ENCODE assay signal across 21 mouse cellular contexts in the genomic region with DNA sequence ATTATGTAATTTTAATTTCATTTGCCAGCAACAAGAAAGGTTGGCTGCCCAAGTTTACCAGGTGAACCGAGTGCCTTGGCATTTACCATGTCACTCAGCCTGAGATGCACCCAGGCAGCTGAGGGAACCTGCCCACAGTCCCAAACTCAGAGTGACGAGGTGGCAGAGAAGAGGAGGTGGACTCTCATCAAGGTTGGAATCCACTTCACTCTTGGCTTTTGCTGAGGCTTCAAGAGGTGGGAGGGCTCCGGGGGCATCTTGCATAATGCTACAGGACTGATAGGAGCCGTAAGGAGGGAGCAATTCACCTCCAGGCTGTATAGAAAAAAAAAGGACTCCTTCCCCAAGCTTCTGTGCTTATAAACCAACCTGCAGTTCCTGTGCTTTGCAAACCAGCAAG. TPM values are rescaled to one million over a fixed set of nuclear protein-coding genes. Genes with fewer than 3 reads are reported as not detected.
DNase-seq lines count a peak whose midpoint lies in the region; ATAC-seq and TF ChIP-seq lines count a peak whose summit lies in the region.
"Had no signal": no experiment of that assay in that cellular context is flagged by ENCODE, and none has a peak within 500 bp of the region (broad histone marks: within the 10 kb centered on the region; RNA-seq: fewer than 3 reads in every experiment).

No protein-coding gene starts in this region.

- H3K4me1 ChIP-seq in heart, embryonic 13.5 days, result peaks cover 19% of the 10 kb centered on the region
- H3K4me1 ChIP-seq in heart, embryonic 12.5 days (replicated peaks), result 0 out of 2 replicates have a peak, but pooled peaks cover 5% of the 10 kb centered on the region
- peaks cover 12% of the 10 kb centered on the region for H3K4me1 ChIP-seq in embryonic fibroblast, embryonic 13.5 days (ENCODE audit: control insufficient read depth, insufficient read depth, low read length)
- peaks cover 32% of the 10 kb centered on the region for H3K4me1 ChIP-seq in lung, embryonic 16.5 days (replicated peaks; ENCODE audit: control insufficient read depth, insufficient read depth, low read length)

- no peaks in the 10 kb centered on the region for H3K27me3 ChIP-seq in heart, embryonic 13.5 days (replicated peaks)
- no peaks in the 10 kb centered on the region for H3K27me3 ChIP-seq in heart, embryonic 12.5 days (replicated peaks)
- H3K27me3 ChIP-seq in lung, embryonic 16.5 days (ENCODE audit: control insufficient read depth, insufficient read depth, low read depth, low read length), result no peaks in the 10 kb centered on the region
- H3K27me3 ChIP-seq: embryonic facial prominence, embryonic 15.5 days; forebrain, embryonic 15.5 days; hindbrain, embryonic 12.5 days; megakaryocyte, embryonic 14.5 days; midbrain, embryonic 13.5 days; Patski had no signal

- H3K9me3 ChIP-seq in heart, embryonic 13.5 days, result no peaks in the 10 kb centered on the region
- no peaks in the 10 kb centered on the region for H3K9me3 ChIP-seq in heart, embryonic 12.5 days (replicated peaks)
- H3K9me3 ChIP-seq in lung, embryonic 16.5 days (ENCODE audit: control insufficient read depth, low read length), result no peaks in the 10 kb centered on the region
- H3K9me3 ChIP-seq: embryonic facial prominence, embryonic 15.5 days; forebrain, embryonic 15.5 days; hindbrain, embryonic 12.5 days; midbrain, embryonic 13.5 days had no signal

- TF ChIP-seq CTCF in embryonic fibroblast, embryonic 13.5 days (IDR thresholded peaks at IDR 0.05; ENCODE audit: borderline replicate concordance, insufficient read depth, low read length), result no peak

- no peak overlapping the region for H3K9ac ChIP-seq in heart, embryonic 13.5 days
- H3K9ac ChIP-seq in heart, embryonic 12.5 days, result no peak overlapping the region
- H3K9ac ChIP-seq in lung, embryonic 16.5 days (ENCODE audit: low read length), result no peak overlapping the region
- H3K9ac ChIP-seq: embryonic facial prominence, embryonic 15.5 days; forebrain, embryonic 15.5 days; hindbrain, embryonic 12.5 days; midbrain, embryonic 13.5 days had no signal

- no peaks in the 10 kb centered on the region for H3K36me3 ChIP-seq in heart, embryonic 13.5 days
- no peaks in the 10 kb centered on the region for H3K36me3 ChIP-seq in heart, embryonic 12.5 days
- no peaks in the 10 kb centered on the region for H3K36me3 ChIP-seq in lung, embryonic 16.5 days (ENCODE audit: control insufficient read depth, insufficient read depth, low read length)
- H3K36me3 ChIP-seq: embryonic facial prominence, embryonic 15.5 days; forebrain, embryonic 15.5 days; hindbrain, embryonic 12.5 days had no signal

- 0 out of 2 replicates have a peak overlapping the region, but pooled peaks have one; percentile 1 for H3K27ac ChIP-seq in heart, embryonic 13.5 days (replicated peaks)
- no peak overlapping the region for H3K27ac ChIP-seq in heart, embryonic 12.5 days (ENCODE audit: poor library complexity, severe bottlenecking)
- peak overlapping the region; percentile 85 for H3K27ac ChIP-seq in embryonic fibroblast, embryonic 13.5 days (ENCODE audit: insufficient read depth, low read length)
- peak overlapping the region; percentile 57 for H3K27ac ChIP-seq in lung, embryonic 16.5 days (ENCODE audit: low read length)
- H3K27ac ChIP-seq: embryonic facial prominence, embryonic 15.5 days; forebrain, embryonic 15.5 days; hindbrain, embryonic 12.5 days; midbrain, embryonic 13.5 days; stomach, postnatal 0 days had no signal

- no peak for ATAC-seq in heart, embryonic 13.5 days (ENCODE audit: extremely low read depth, insufficient number of reproducible peaks, low FRiP score, low TSS enrichment)
- no peak for ATAC-seq in heart, embryonic 12.5 days (ENCODE audit: insufficient number of reproducible peaks, low FRiP score)
- peak; percentile 59 for ATAC-seq in lung, embryonic 16.5 days (ENCODE audit: low read depth)
- ATAC-seq: forebrain, embryonic 15.5 days; inflammation-experienced regulatory T-cells, adult 6 months; midbrain, embryonic 13.5 days; Patski had no signal

- TF ChIP-seq POLR2A in embryonic fibroblast, embryonic 13.5 days (IDR thresholded peaks at IDR 0.05; ENCODE audit: low read depth, low read length), result no peak

- 69% methylated on average over 4 of the region's 4 CpGs for WGBS in heart, embryonic 13.5 days
- WGBS in heart, embryonic 12.5 days, result 74% methylated on average over 4 of the region's 4 CpGs
- 69% methylated on average over 4 of the region's 4 CpGs for WGBS in lung, embryonic 16.5 days

- DNase-seq in lung, postnatal 4 days, result peak; percentile 58 to 76
- DNase-seq in gastrocnemius, postnatal 25 days, result no peak
- no peak for DNase-seq in retina, embryonic 14.5 days (ENCODE audit: low spot score)
- DNase-seq: adrenal gland, postnatal 36 days; cerebellum, adult 18-20 months; gastrocnemius, postnatal 14 days; heart, postnatal 10 days; kidney, adult 8-10 months; kidney, postnatal 10 days had no signal

- H3K4me3 ChIP-seq in heart, embryonic 13.5 days, result no peak overlapping the region
- no peak overlapping the region for H3K4me3 ChIP-seq in heart, embryonic 12.5 days
- no peak overlapping the region for H3K4me3 ChIP-seq in embryonic fibroblast, embryonic 13.5 days (ENCODE audit: insufficient read depth, low read length)
- H3K4me3 ChIP-seq in lung, embryonic 16.5 days (ENCODE audit: low read length), result no peak overlapping the region
- H3K4me3 ChIP-seq: embryonic facial prominence, embryonic 15.5 days; forebrain, embryonic 15.5 days; hindbrain, embryonic 12.5 days; megakaryocyte, embryonic 14.5 days; midbrain, embryonic 13.5 days had no signal

- no peak overlapping the region for H3K4me2 ChIP-seq in heart, embryonic 13.5 days
- no peak overlapping the region for H3K4me2 ChIP-seq in heart, embryonic 12.5 days
- H3K4me2 ChIP-seq in lung, embryonic 16.5 days (ENCODE audit: low read depth, low read length), result no peak overlapping the region
- H3K4me2 ChIP-seq: embryonic facial prominence, embryonic 15.5 days; forebrain, embryonic 15.5 days; hindbrain, embryonic 12.5 days; midbrain, embryonic 13.5 days had no signal

RNA-seq across cellular contexts. Expression of gene Rnf144a, which starts 48.7 kb away (rescaled TPM):
- polyA plus RNA-seq in heart, embryonic 13.5 days (2015; fragmentation: Nextera tagmentation; extraction: Ambion mirVana), result 11.2 and 11.3 TPM in 2 replicates
- polyA plus RNA-seq in heart, embryonic 12.5 days (2016; fragmentation: Nextera tagmentation; extraction: Ambion mirVana), result 10.0 and 11.3 TPM in 2 replicates
- 7.7 and 18.8 TPM in 2 replicates for polyA plus RNA-seq in embryonic fibroblast, embryonic 13.5 days (2011; ENCODE audit: insufficient read length, low read depth, missing spikeins)
- 49.5 and 51.3 TPM in 2 replicates for polyA plus RNA-seq in lung, embryonic 16.5 days (2015; fragmentation: Nextera tagmentation; extraction: Ambion mirVana)
- total RNA-seq in gastrocnemius, postnatal 25 days (2021), result 1 to 10 TPM; 7.0 to 8.7 TPM

Comparison
In these comparisons a context has a peak if more than half of its experiments do, and no peak if none do; other contexts are left out.
1. DNase-seq: peak in lung, postnatal 4 days (2 of 2); none in gastrocnemius, postnatal 25 days (single experiment) and retina, embryonic 14.5 days (single experiment).